Mouse (Mus musculus) midbrain, embryonic 16.5 days (tissue): ENCODE data around the gene Rnase11. TPM values are rescaled to one million over a fixed set of nuclear protein-coding genes. Genes with fewer than 3 reads are reported as not detected.
A peak's percentile ranks its signal among the peaks of the same experiment; 100 is the strongest.

Experiments
- ATAC-seq: fragments of 200-750 bp; cut with Nextera tagmentation; 2 replicates; pipeline ENCODE4 v1.8.0; 2017; ENCODE audit warnings: moderate TSS enrichment
- H3K27ac ChIP-seq: fragments of 300-500 bp; sonication (generic); 2 replicates; pipeline ENCODE4 v1.5.1; 2014; ENCODE audit warnings: mild to moderate bottlenecking, low read length, mixed read lengths
- H3K27me3 ChIP-seq: fragments of 300-500 bp; sonication (generic); 2 replicates; pipeline ENCODE4 v1.6.1; 2014; ENCODE audit warnings: low read depth, low read length, mixed read lengths; ENCODE audit not compliant: control insufficient read depth, insufficient read depth
- H3K36me3 ChIP-seq: fragments of 300-500 bp; sonication (generic); 2 replicates; pipeline ENCODE4 v1.6.1; 2014; ENCODE audit warnings: mild to moderate bottlenecking, low read length, moderate library complexity, mixed read lengths; ENCODE audit not compliant: control insufficient read depth, insufficient read depth
- H3K4me1 ChIP-seq: fragments of 300-500 bp; sonication (generic); 2 replicates; pipeline ENCODE4 v1.6.1; 2014; ENCODE audit warnings: mild to moderate bottlenecking, low read length, mixed read lengths; ENCODE audit not compliant: control insufficient read depth, insufficient read depth
- H3K4me2 ChIP-seq: fragments of 300-500 bp; sonication (generic); 2 replicates; pipeline ENCODE4 v1.6.1; 2014; ENCODE audit warnings: mild to moderate bottlenecking, low read length, mixed read lengths
- H3K4me3 ChIP-seq: fragments of 300-500 bp; sonication (generic); 2 replicates; pipeline ENCODE4 v1.5.1; 2014; ENCODE audit warnings: low read depth, mild to moderate bottlenecking, low read length, moderate library complexity, mixed read lengths
- H3K9ac ChIP-seq: fragments of 300-500 bp; sonication (generic); 2 replicates; pipeline ENCODE4 v1.6.1; 2014; ENCODE audit warnings: low read depth, low read length, mixed read lengths
- H3K9me3 ChIP-seq: fragments of 300-500 bp; sonication (generic); replicated peaks from 2 replicates; pipeline ENCODE4 v1.6.1; 2014; ENCODE audit warnings: mild to moderate bottlenecking, low read length, mixed read lengths; ENCODE audit not compliant: control insufficient read depth, poor library complexity, severe bottlenecking
- WGBS: fragments of 180-500 bp; shearing (Covaris S2); extraction: QIAGEN DNeasy Blood & Tissue Kit; methylation state at CpG from one replicate; pipeline ENCODE4 v1.1.7; 2014; 5-methylcytosine and 5-hydroxymethylcytosine counted together
- polyA plus RNA-seq: library from polyadenylated mRNA; unstranded; fragments of >200 nt; fragmentation: Nextera tagmentation; extraction: Ambion mirVana; gene quantifications from 2 replicates; pipeline ENCODE4 v1.2.1, GENCODE M21; 2015

Rnase11 gene
- polyA plus RNA-seq, 1 experiment from 2014 or later, result not detected

- 7% methylated on average over 33 of the region's 33 CpGs for WGBS
- Histone ChIP-seq H3K27ac (peak within 1 kb of the TSS; percentile 80), H3K4me1 (peaks cover 8% of the 10 kb centered on the region; the same call in 1 of the 2 replicates), H3K9ac (peak within 1 kb of the TSS; percentile 74), H3K36me3 (no peaks in the 10 kb centered on the region), H3K27me3 (no peaks in the 10 kb centered on the region), H3K4me2 (peak within 1 kb of the TSS; percentile 66), H3K4me3 (peak within 1 kb of the TSS; percentile 59), H3K9me3 (no peaks in the 10 kb centered on the region)
- ATAC-seq, result peak; percentile 32
Observed at GRCm38 (mm10) chr14:51090921-51091900, 41.2 kb upstream of the Rnase11 start, which contains the start of the genes Rnase4 and Ang. TSS of gene Rnase4 (plus strand) at chr14:51091077. TSS of gene Ang (plus strand) at chr14:51091150.

- Histone ChIP-seq H3K27ac (peak overlapping the region; percentile 80), H3K36me3 (no peaks in the 10 kb centered on the region), H3K27me3 (no peaks in the 10 kb centered on the region), H3K4me3 (peak overlapping the region; percentile 59), H3K4me2 (peak overlapping the region; percentile 66), H3K4me1 (peaks cover 8% of the 10 kb centered on the region; the same call in 1 of the 2 replicates), H3K9me3 (no peaks in the 10 kb centered on the region), H3K9ac (peak overlapping the region; percentile 74)
- ATAC-seq, result peak; percentile 50
- WGBS, result 0% methylated on average over 27 of the region's 27 CpGs
Observed at GRCm38 (mm10) chr14:51090077-51090781, 40.3 kb upstream of the Rnase11 start.

GRCm38 (mm10) chr14:51089674-51090076 lies 39.7 kb upstream of the Rnase11 start:
- no peaks in the 10 kb centered on the region for H3K36me3 ChIP-seq
- H3K9me3 ChIP-seq, result no peaks in the 10 kb centered on the region
- H3K27me3 ChIP-seq, result no peaks in the 10 kb centered on the region; the same call in 1 of the 2 replicates
- peak overlapping the region; percentile 59 for H3K4me3 ChIP-seq
- H3K9ac ChIP-seq, result peak overlapping the region; percentile 70
- H3K27ac ChIP-seq, result peak overlapping the region; percentile 80; the same call in 1 of the 2 replicates
- under 1% methylated on average over 15 of the region's 15 CpGs for WGBS
- peak overlapping the region; percentile 66 for H3K4me2 ChIP-seq
- ATAC-seq, result 0 out of 2 replicates have a peak, but pooled peaks have one; percentile 0
- H3K4me1 ChIP-seq, result peaks cover 8% of the 10 kb centered on the region; the same call in 1 of the 2 replicates

GRCm38 (mm10) chr14:51088970-51089673 lies 39.2 kb upstream of the Rnase11 start:
- H3K9ac ChIP-seq, result peak overlapping the region; percentile 70
- H3K36me3 ChIP-seq, result no peaks in the 10 kb centered on the region
- under 1% methylated on average over 34 of the region's 34 CpGs for WGBS
- no peaks in the 10 kb centered on the region for H3K9me3 ChIP-seq
- H3K4me2 ChIP-seq, result peak overlapping the region; percentile 66
- peak overlapping the region; percentile 59 for H3K4me3 ChIP-seq
- peaks cover 3% of the 10 kb centered on the region for H3K27me3 ChIP-seq
- peak overlapping the region; percentile 79 for H3K27ac ChIP-seq
- ATAC-seq, result peak; percentile 95
- H3K4me1 ChIP-seq, result peaks cover 8% of the 10 kb centered on the region; the same call in 1 of the 2 replicates

GRCm38 (mm10) chr14:51088166-51088969 lies 38.4 kb upstream of the Rnase11 start:
- Histone ChIP-seq H3K4me3 (peak overlapping the region; percentile 59), H3K36me3 (no peaks in the 10 kb centered on the region), H3K27me3 (peaks cover 6% of the 10 kb centered on the region), H3K4me1 (peaks cover 8% of the 10 kb centered on the region; the same call in 1 of the 2 replicates), H3K9me3 (no peaks in the 10 kb centered on the region), H3K27ac (peak overlapping the region; percentile 79), H3K4me2 (peak overlapping the region; percentile 66), H3K9ac (peak overlapping the region; percentile 65)
- WGBS, result 1% methylated on average over 23 of the region's 23 CpGs
- peak; percentile 39 for ATAC-seq

GRCm38 (mm10) chr14:51087762-51088161 lies 37.8 kb upstream of the Rnase11 start:
- 0 out of 2 replicates have a peak overlapping the region, but pooled peaks have one; percentile 23 for H3K9ac ChIP-seq
- no peak for ATAC-seq
- H3K4me2 ChIP-seq, result peak overlapping the region; percentile 66
- peaks cover 8% of the 10 kb centered on the region; the same call in 1 of the 2 replicates for H3K4me1 ChIP-seq
- peak overlapping the region; percentile 59 for H3K4me3 ChIP-seq
- WGBS, result 8% methylated on average over 9 of the region's 9 CpGs
- peaks cover 6% of the 10 kb centered on the region for H3K27me3 ChIP-seq
- H3K9me3 ChIP-seq, result no peaks in the 10 kb centered on the region
- H3K27ac ChIP-seq, result no peak overlapping the region
- no peaks in the 10 kb centered on the region for H3K36me3 ChIP-seq

- WGBS, result 79% methylated on average over 4 of the region's 4 CpGs
- no peak overlapping the region for H3K4me2 ChIP-seq
Observed at GRCm38 (mm10) chr14:51085911-51086310, 35.9 kb upstream of the Rnase11 start.

More at GRCm38 (mm10) chr14:51085911-51086310, 35.9 kb upstream of the Rnase11 start:
- no peak for ATAC-seq
- Histone ChIP-seq H3K4me3 (no peak overlapping the region), H3K4me1 (0 out of 2 replicates have a peak, but pooled peaks cover 2% of the 10 kb centered on the region), H3K9ac (no peak overlapping the region), H3K9me3 (no peaks in the 10 kb centered on the region), H3K36me3 (no peaks in the 10 kb centered on the region), H3K27me3 (peaks cover 6% of the 10 kb centered on the region), H3K27ac (no peak overlapping the region)
